In genomic region chr6:3763171-3763967, GRCm38 (mm10) we compare ENCODE assay signal across 8 mouse cellular contexts. TPM values are rescaled to one million over a fixed set of nuclear protein-coding genes. Genes with fewer than 3 reads are reported as not detected.
DNase-seq lines count a peak whose midpoint lies in the region; ATAC-seq lines count a peak whose summit lies in the region.

No protein-coding gene starts in this region.

- peak overlapping the region; percentile 46; the same call in 1 of the 2 replicates for H3K9ac ChIP-seq in forebrain, embryonic 16.5 days (replicated peaks; ENCODE audit: low read depth, low read length)
- H3K9ac ChIP-seq in limb, embryonic 15.5 days, result no peak overlapping the region
- H3K9ac ChIP-seq in stomach, embryonic 15.5 days, result no peak overlapping the region

- H3K9me3 ChIP-seq in megakaryocyte, embryonic 14.5 days, result no peaks in the 10 kb centered on the region
- H3K9me3 ChIP-seq in forebrain, embryonic 16.5 days (ENCODE audit: control insufficient read depth, low read length), result no peaks in the 10 kb centered on the region
- H3K9me3 ChIP-seq in limb, embryonic 15.5 days, result no peaks in the 10 kb centered on the region
- no peaks in the 10 kb centered on the region for H3K9me3 ChIP-seq in stomach, embryonic 15.5 days

- peak overlapping the region; percentile 97 for H3K4me2 ChIP-seq in forebrain, embryonic 16.5 days (ENCODE audit: low read length)
- peak overlapping the region; percentile 92 for H3K4me2 ChIP-seq in limb, embryonic 15.5 days
- H3K4me2 ChIP-seq in stomach, embryonic 15.5 days, result peak overlapping the region; percentile 84

- H3K27ac ChIP-seq in forebrain, embryonic 16.5 days (ENCODE audit: low read length), result no peak overlapping the region
- no peak overlapping the region for H3K27ac ChIP-seq in limb, embryonic 15.5 days
- H3K27ac ChIP-seq in stomach, embryonic 15.5 days, result no peak overlapping the region

- H3K27me3 ChIP-seq in megakaryocyte, embryonic 14.5 days (replicated peaks), result peaks cover 22% of the 10 kb centered on the region
- H3K27me3 ChIP-seq in forebrain, embryonic 16.5 days (replicated peaks; ENCODE audit: control insufficient read depth, insufficient read depth, low read length), result peaks cover 29% of the 10 kb centered on the region
- H3K27me3 ChIP-seq in limb, embryonic 15.5 days, result peaks cover 45% of the 10 kb centered on the region
- H3K27me3 ChIP-seq in stomach, embryonic 15.5 days (replicated peaks), result peaks cover 35% of the 10 kb centered on the region

- DNase-seq in adrenal gland, postnatal 10 days, result no peak
- DNase-seq in frontal cortex, postnatal 14 days (ENCODE audit: low spot score in 2 of 2), result no peak

- H3K4me1 ChIP-seq in megakaryocyte, embryonic 14.5 days, result peaks cover 6% of the 10 kb centered on the region; the same call in 1 of the 2 replicates
- peaks cover 8% of the 10 kb centered on the region for H3K4me1 ChIP-seq in forebrain, embryonic 16.5 days (replicated peaks; ENCODE audit: control insufficient read depth, insufficient read depth, low read length)
- peaks cover 13% of the 10 kb centered on the region; the same call in 1 of the 2 replicates for H3K4me1 ChIP-seq in limb, embryonic 15.5 days
- 0 out of 2 replicates have a peak, but pooled peaks cover 3% of the 10 kb centered on the region for H3K4me1 ChIP-seq in stomach, embryonic 15.5 days

- H3K36me3 ChIP-seq in megakaryocyte, embryonic 14.5 days (replicated peaks; ENCODE audit: low read length), result no peaks in the 10 kb centered on the region
- H3K36me3 ChIP-seq in forebrain, embryonic 16.5 days (ENCODE audit: control insufficient read depth, insufficient read depth), result no peaks in the 10 kb centered on the region
- no peaks in the 10 kb centered on the region for H3K36me3 ChIP-seq in limb, embryonic 15.5 days
- no peaks in the 10 kb centered on the region for H3K36me3 ChIP-seq in stomach, embryonic 15.5 days

- WGBS in forebrain, embryonic 16.5 days, result under 1% methylated on average over 39 of the region's 39 CpGs
- WGBS in limb, embryonic 15.5 days, result 1% methylated on average over 38 of the region's 39 CpGs
- under 1% methylated on average over 39 of the region's 39 CpGs for WGBS in stomach, embryonic 15.5 days

- no peak for ATAC-seq in megakaryocyte, adult 5-6 weeks (ENCODE audit: poor library complexity, severe bottlenecking)
- peak; percentile 54 for ATAC-seq in forebrain, embryonic 16.5 days
- ATAC-seq in limb, embryonic 15.5 days (ENCODE audit: insufficient number of reproducible peaks, low FRiP score, low TSS enrichment, low read depth), result peak; percentile 61; the same call in 1 of the 2 replicates
- peak; percentile 43; the same call in 1 of the 2 replicates for ATAC-seq in stomach, embryonic 15.5 days (ENCODE audit: insufficient read depth, low FRiP score, low read depth)
- ATAC-seq in erythroblast, adult 5-6 weeks (replicated peaks; ENCODE audit: low FRiP score, poor library complexity, severe bottlenecking), result no peak

- peak overlapping the region; percentile 33 for H3K4me3 ChIP-seq in megakaryocyte, embryonic 14.5 days (replicated peaks)
- H3K4me3 ChIP-seq in forebrain, embryonic 16.5 days (replicated peaks; ENCODE audit: low read length), result peak overlapping the region; percentile 48
- peak overlapping the region; percentile 48 for H3K4me3 ChIP-seq in limb, embryonic 15.5 days
- H3K4me3 ChIP-seq in stomach, embryonic 15.5 days (replicated peaks), result peak overlapping the region; percentile 44

RNA-seq across cellular contexts. Expression of gene Calcr, which starts 1.1 kb away (rescaled TPM):
- not detected in 2 replicates for polyA plus RNA-seq in megakaryocyte, embryonic 14.5 days (2012; ENCODE audit: insufficient read depth, low replicate concordance)
- total RNA-seq in megakaryocyte, adult 5-6 weeks (2015), result not detected in 2 replicates
- total RNA-seq in megakaryocyte, adult 5-6 weeks (2017), result not detected in 2 replicates
- 1.0 and 3.3 TPM in 2 replicates for polyA plus RNA-seq in forebrain, embryonic 16.5 days (2015; fragmentation: Nextera tagmentation; extraction: Ambion mirVana)
- 0.13 and 0.30 TPM in 2 replicates for polyA plus RNA-seq in limb, embryonic 15.5 days (2015; fragmentation: Nextera tagmentation; extraction: Ambion mirVana)
- polyA plus RNA-seq in stomach, embryonic 15.5 days (2015; fragmentation: Nextera tagmentation; extraction: Ambion mirVana), result 0.18 and 0.24 TPM in 2 replicates
- total RNA-seq in adrenal gland, postnatal 10 days (2021), result under 1 TPM; 0.18 to 0.27 TPM
- not detected in 2 replicates for total RNA-seq in erythroblast, adult 5-6 weeks (2015; ENCODE audit: low replicate concordance)
- not detected in 2 replicates for total RNA-seq in erythroblast, adult 5-6 weeks (2017; ENCODE audit: low replicate concordance)

Comparison
In these comparisons a context has a peak if more than half of its experiments do, and no peak if none do; other contexts are left out.
1. ATAC-seq: peak in forebrain, embryonic 16.5 days (single experiment), limb, embryonic 15.5 days (single experiment) and stomach, embryonic 15.5 days (single experiment); none in megakaryocyte, adult 5-6 weeks (single experiment) and erythroblast, adult 5-6 weeks (single experiment).
2. Peak in every context shown above with its lines, with median percentiles within 50 percentile points of each other: H3K4me3 ChIP-seq and H3K4me2 ChIP-seq.